Mouse (Mus musculus) hindbrain, embryonic 14.5 days (tissue): ENCODE results near the gene Gpr142. TPM values are rescaled to one million over a fixed set of nuclear protein-coding genes. Genes with fewer than 3 reads are reported as not detected.
A peak's percentile ranks its signal among the peaks of the same experiment; 100 is the strongest.

Experiments used
- ATAC-seq: fragments of 200-750 bp; cut with Nextera tagmentation; 2 replicates; pipeline ENCODE4 v1.8.0; 2017; ENCODE audit warnings: moderate number of reproducible peaks, mild to moderate bottlenecking, moderate TSS enrichment, moderate library complexity; ENCODE audit not compliant: low FRiP score
- DNase-seq: peaks from one replicate; pipeline ENCODE4 v3.0.0-alpha.2; 2015; ENCODE audit warnings: low spot score
- H3K27ac ChIP-seq: fragments of 300-500 bp; sonication (generic); 2 replicates; pipeline ENCODE4 v1.5.1; 2014; ENCODE audit warnings: mild to moderate bottlenecking, moderate library complexity
- H3K27me3 ChIP-seq: fragments of 300-500 bp; sonication (generic); 2 replicates; pipeline ENCODE4 v1.6.1; 2014; ENCODE audit warnings: mild to moderate bottlenecking, low read length, mixed read lengths; ENCODE audit not compliant: control insufficient read depth, insufficient read depth
- H3K36me3 ChIP-seq: fragments of 300-500 bp; sonication (generic); replicated peaks from 2 replicates; pipeline ENCODE4 v1.6.1; 2014; ENCODE audit not compliant: control insufficient read depth, insufficient read depth
- H3K4me1 ChIP-seq: fragments of 300-500 bp; sonication (generic); replicated peaks from 2 replicates; pipeline ENCODE4 v1.6.1; 2014; ENCODE audit warnings: antibody characterized with exemption, low read length, mixed read lengths; ENCODE audit not compliant: control insufficient read depth, insufficient read depth
- H3K4me2 ChIP-seq: fragments of 300-500 bp; sonication (generic); replicated peaks from 2 replicates; pipeline ENCODE4 v1.6.1; 2014; ENCODE audit warnings: mild to moderate bottlenecking, moderate library complexity
- H3K4me3 ChIP-seq: fragments of 300-500 bp; sonication (generic); replicated peaks from 2 replicates; pipeline ENCODE4 v1.5.1; 2014; ENCODE audit warnings: mild to moderate bottlenecking, low read length
- H3K9ac ChIP-seq: fragments of 300-500 bp; sonication (generic); 2 replicates; pipeline ENCODE4 v1.6.1; 2014
- H3K9me3 ChIP-seq: fragments of 300-500 bp; sonication (generic); 2 replicates; pipeline ENCODE4 v1.6.1; 2016; ENCODE audit warnings: low read length; ENCODE audit not compliant: control insufficient read depth
- WGBS: fragments of 180-500 bp; shearing (Covaris S2); extraction: QIAGEN DNeasy Blood & Tissue Kit; methylation state at CpG from one replicate; pipeline ENCODE4 v1.1.7; 2014; 5-methylcytosine and 5-hydroxymethylcytosine counted together
- polyA plus RNA-seq: library from polyadenylated mRNA; unstranded; fragments of >200 nt; fragmentation: Nextera tagmentation; extraction: Ambion mirVana; gene quantifications from 2 replicates; pipeline ENCODE4 v1.2.1, GENCODE M21; 2014

The Gpr142 gene
- polyA plus RNA-seq, 1 experiment from 2014 or later, result not detected

DNA sequence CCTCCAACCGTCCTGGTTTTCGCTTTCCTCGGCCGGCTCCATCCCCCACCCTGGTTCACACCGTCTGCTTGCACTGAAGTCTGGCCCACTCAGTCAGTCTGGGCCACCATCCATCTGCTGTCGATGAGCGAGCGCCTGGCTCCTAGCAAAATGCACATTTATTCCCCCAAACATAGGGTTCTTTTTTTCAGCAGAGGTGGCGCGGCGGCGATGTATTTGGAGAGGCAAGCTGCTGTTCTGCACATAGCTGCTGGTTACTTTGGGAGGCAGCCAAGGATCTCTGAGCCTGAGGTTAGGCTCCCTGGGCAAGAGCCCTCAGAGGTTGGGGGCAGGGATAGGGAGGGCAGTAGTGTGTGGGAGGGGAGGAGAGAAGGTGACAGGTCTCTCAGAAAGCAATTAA, 24.0 kb downstream of the Gpr142 start:
- DNase-seq, result peak; percentile 52
- Histone ChIP-seq H3K36me3 (no peaks in the 10 kb centered on the region), H3K27me3 (no peaks in the 10 kb centered on the region), H3K4me3 (no peak overlapping the region), H3K4me1 (peaks cover 14% of the 10 kb centered on the region), H3K9ac (no peak overlapping the region), H3K9me3 (no peaks in the 10 kb centered on the region), H3K27ac (peak overlapping the region; percentile 29), H3K4me2 (no peak overlapping the region)
- 44% methylated on average over 12 of the region's 12 CpGs for WGBS
- no peak; the same call in 1 of the 2 replicates for ATAC-seq

DNA sequence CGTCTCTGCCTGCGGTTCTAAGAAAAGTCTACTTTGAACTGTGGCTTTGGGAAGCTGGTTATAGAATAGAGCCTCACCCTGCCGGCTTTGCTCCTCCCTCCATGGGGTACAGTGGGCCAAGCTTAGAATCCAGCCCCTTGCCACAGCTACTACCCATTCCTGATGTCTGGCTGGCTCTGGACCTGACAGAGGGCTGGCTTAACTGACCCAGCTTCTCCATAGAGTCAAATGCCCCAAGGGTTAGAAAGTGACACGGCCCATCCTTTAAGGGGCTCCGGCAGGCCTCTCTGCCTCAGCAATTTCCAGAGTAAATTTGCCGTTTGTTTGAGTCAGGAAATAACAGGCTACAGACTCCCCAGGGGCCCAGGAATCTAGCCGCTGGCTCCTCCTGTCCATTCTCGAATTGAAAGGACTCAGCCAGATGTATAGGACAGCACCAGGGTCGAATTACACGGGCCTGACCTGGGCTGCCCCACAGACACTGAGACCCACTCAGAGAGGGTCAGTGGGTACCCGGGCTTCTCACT, 24.5 kb downstream of the Gpr142 start:
- DNase-seq (no peak), ATAC-seq (no peak; the same call in 1 of the 2 replicates)
- Histone ChIP-seq H3K36me3 (no peaks in the 10 kb centered on the region), H3K9ac (no peak overlapping the region), H3K27me3 (no peaks in the 10 kb centered on the region), H3K9me3 (no peaks in the 10 kb centered on the region), H3K27ac (peak overlapping the region; percentile 40; the same call in 1 of the 2 replicates), H3K4me3 (no peak overlapping the region), H3K4me2 (no peak overlapping the region), H3K4me1 (peaks cover 14% of the 10 kb centered on the region)
- WGBS, result 7% methylated on average over 11 of the region's 11 CpGs

DNA sequence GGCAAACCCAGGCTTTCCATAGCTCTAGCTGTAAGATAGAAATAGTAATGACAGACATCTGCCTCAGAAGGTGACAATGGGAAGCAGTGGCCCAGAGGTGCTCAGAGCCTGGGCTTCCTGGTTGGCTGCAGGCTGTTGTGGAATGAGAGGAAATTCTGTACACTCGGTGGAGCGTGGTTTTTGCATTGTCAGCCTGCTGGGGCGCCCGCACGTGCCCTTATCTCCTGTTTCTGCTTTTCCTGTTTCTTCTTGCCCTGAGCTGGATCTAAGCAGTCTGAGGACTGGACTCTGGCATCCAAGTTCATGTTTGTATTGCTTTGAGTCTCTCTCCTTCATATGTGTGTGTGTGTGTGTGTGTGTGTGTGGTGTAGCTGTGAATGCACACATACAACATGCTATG, 28.0 kb downstream of the Gpr142 start:
- H3K4me3 ChIP-seq, result no peak overlapping the region
- ATAC-seq, result no peak
- H3K4me2 ChIP-seq, result no peak overlapping the region
- H3K27me3 ChIP-seq, result no peaks in the 10 kb centered on the region
- no peaks in the 10 kb centered on the region for H3K36me3 ChIP-seq
- no peaks in the 10 kb centered on the region for H3K9me3 ChIP-seq
- no peak for DNase-seq
- 62% methylated on average over 5 of the region's 5 CpGs for WGBS
- no peak overlapping the region for H3K9ac ChIP-seq
- H3K27ac ChIP-seq, result no peak overlapping the region
- H3K4me1 ChIP-seq, result peaks cover 25% of the 10 kb centered on the region

DNA sequence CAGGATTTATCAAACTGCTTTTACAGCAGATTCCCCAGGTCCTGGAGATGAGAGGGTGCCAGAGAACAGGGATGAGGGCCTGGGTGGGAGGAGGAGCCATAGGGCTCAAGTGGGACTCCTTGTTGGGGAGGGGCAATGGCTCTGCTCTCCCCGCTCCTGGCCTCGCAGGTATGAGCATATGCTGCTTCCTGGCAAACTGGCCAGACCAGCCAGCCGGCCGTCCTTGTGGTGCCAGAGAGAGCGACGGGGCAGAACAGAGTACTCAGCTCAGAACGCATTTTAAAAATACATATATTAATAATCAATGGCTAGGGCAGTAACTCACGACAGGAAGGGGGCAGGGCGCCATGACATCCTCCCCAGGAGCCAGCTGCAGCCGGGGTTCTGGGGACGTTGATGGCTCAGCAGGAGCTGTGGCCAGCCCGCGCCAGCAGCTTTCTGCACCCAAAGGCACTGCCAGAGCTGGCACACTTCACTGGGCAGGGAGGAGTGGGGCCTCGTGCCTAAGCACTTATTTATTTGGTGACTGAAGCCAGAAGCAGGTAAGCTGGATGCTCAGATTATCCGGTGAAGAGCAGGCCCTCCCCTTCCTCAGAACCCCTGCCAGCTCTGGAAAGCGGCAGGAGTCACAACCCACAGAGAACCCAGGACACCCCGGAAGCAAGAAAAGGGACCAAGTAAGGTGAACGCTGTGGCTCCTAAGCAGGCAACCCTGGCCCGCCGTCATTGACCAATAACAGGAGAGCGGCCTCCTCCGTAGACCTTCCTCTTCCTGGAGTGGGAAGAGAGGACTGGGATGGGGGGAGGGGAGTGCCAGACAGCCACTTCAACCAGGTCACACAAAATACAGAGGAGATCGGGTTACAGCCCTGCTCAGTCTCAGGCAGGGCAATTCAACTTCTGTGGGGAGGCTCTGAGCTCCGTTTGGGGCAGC, 31.0 kb downstream of the Gpr142 start:
- WGBS, result 6% methylated on average over 24 of the region's 24 CpGs
- Histone ChIP-seq H3K4me1 (peaks cover 11% of the 10 kb centered on the region), H3K9me3 (no peaks in the 10 kb centered on the region), H3K27me3 (no peaks in the 10 kb centered on the region), H3K9ac (peak overlapping the region; percentile 43), H3K27ac (no peak overlapping the region), H3K4me2 (peak overlapping the region; percentile 45), H3K4me3 (peak overlapping the region; percentile 6; the same call in 1 of the 2 replicates), H3K36me3 (no peaks in the 10 kb centered on the region)
- no peak for DNase-seq
- no peak for ATAC-seq

DNA sequence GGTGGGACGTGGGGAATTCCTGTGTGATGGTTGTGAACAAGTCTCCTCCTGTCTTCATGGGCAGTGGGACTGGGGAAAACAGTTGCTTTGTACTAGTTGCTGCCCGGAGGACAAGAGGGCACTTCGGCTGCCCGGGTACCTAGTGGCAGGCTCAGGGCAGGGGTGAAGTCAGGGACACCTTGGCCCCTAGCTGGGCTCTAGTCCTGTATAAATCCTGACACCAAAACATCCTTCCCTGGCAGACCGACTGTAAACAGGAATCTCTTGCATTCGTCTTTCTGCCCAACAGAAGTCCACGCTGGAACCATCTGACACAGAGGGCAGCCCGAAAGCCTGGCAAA, 31.7 kb downstream of the Gpr142 start:
- H3K27ac ChIP-seq, result no peak overlapping the region

DNA sequence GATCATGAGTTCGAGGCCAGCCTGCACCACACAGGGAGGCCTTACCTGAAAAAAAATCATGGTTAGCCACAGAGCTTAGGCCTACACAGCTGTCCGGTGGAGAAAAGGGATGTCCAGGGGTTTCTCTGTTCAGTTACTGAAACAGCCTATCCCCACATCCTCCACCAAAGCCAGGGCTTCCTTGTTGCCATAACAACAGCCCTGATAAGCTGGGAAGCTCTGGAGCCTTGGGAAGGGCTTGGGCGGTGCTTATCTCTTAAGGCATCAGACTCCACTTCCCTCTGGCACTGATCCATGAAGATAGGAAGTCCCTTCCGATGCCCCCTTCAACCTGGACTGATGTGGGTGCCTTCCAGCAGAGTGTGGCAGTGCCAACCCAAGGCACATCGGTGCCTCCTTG, 34.4 kb downstream of the Gpr142 start:
- Histone ChIP-seq H3K4me2 (no peak overlapping the region), H3K4me3 (no peak overlapping the region), H3K9ac (no peak overlapping the region), H3K36me3 (no peaks in the 10 kb centered on the region), H3K9me3 (no peaks in the 10 kb centered on the region), H3K27ac (no peak overlapping the region), H3K4me1 (peaks cover 11% of the 10 kb centered on the region), H3K27me3 (no peaks in the 10 kb centered on the region)
- WGBS, result 61% methylated on average over 5 of the region's 5 CpGs
- DNase-seq (no peak), ATAC-seq (no peak)

More for the DNA sequence above, 31.7 kb downstream of the Gpr142 start:
- WGBS, result 20% methylated on average over 8 of the region's 8 CpGs
- Histone ChIP-seq H3K9ac (no peak overlapping the region), H3K27me3 (no peaks in the 10 kb centered on the region), H3K4me2 (peak overlapping the region; percentile 45), H3K9me3 (no peaks in the 10 kb centered on the region), H3K4me1 (peaks cover 11% of the 10 kb centered on the region), H3K36me3 (no peaks in the 10 kb centered on the region), H3K4me3 (no peak overlapping the region)
- ATAC-seq, result no peak
- DNase-seq, result no peak

DNA sequence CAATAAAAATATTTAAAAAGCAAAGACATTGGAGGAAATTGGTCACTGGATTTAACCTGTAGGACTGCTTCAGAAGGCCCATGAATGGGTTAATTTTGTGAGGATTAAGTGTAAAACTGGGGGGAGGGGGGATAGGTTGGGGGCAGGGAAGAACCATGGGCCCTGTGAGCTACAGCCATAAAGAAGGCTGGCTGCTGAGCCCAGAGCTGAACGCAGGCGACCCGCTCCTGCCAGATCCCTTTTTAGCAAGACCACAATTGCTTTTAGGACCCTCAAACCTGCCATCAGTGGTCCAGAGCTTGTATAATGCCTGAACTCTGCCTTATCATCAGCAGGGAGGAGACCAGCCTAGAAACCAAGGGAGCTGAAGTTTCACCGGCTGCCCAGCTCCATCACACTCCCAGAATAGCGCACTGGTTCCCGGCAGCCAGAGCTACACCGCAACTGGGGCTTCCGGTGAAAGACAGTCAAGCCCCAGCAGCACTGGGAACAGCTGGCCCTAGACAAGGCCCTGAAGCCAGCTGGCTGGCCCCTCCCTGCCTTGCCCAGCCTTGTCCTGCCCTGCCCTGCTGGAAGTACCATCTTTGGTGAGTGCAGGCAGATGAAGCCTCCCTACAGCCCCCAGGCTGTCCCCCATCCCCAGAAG, 45.2 kb downstream of the Gpr142 start:
- 9% methylated on average over 8 of the region's 8 CpGs for WGBS
- ATAC-seq (no peak), DNase-seq (no peak)
- Histone ChIP-seq H3K9me3 (no peaks in the 10 kb centered on the region), H3K4me3 (no peak overlapping the region), H3K27ac (no peak overlapping the region), H3K9ac (no peak overlapping the region), H3K4me2 (no peak overlapping the region), H3K4me1 (0 out of 2 replicates have a peak, but pooled peaks cover 6% of the 10 kb centered on the region), H3K36me3 (no peaks in the 10 kb centered on the region), H3K27me3 (peaks cover 5% of the 10 kb centered on the region)

DNA sequence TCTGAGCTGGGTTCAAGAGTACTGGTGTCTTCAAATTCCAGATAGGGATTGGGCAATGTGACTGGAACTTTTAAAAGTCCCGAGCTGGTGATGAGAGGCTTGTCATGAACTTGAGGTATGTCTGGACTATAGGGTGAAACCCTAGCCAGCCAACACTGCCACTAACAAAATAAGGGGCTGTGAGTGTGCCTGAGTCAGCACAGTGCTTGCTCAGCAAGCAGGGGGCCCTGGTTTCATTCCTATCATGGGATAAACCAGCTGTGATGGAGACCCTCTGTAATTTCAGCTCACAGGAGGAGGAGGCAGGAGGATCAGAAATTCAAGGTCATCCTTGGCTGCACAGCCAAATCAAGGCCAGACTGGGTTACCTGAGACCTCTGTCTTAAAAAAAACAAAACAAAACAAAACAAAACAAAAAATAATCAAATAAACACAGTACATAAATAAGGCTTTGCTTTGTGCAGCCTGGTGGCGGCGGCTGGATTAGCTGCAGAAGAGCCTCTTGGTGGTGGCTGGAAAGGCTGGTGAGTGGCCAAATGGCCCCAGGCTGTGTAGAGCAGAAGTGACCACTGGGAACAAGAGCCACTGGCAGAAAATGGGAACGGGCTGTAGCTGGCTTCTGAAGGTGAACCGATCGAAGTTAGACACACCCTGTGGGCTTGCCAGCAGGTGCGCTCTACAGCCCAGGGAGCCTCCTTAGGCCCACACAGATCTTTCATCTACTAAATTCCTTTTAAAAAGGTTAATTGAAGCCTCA, 45.9 kb downstream of the Gpr142 start:
- WGBS, result 72% methylated on average over 7 of the region's 7 CpGs
- no peak overlapping the region for H3K9ac ChIP-seq
- 0 out of 2 replicates have a peak, but pooled peaks cover 6% of the 10 kb centered on the region for H3K4me1 ChIP-seq
- no peak overlapping the region for H3K4me3 ChIP-seq
- no peak overlapping the region for H3K27ac ChIP-seq
- no peak overlapping the region for H3K4me2 ChIP-seq
- H3K36me3 ChIP-seq, result no peaks in the 10 kb centered on the region
- H3K27me3 ChIP-seq, result peaks cover 12% of the 10 kb centered on the region
- no peak for ATAC-seq
- no peaks in the 10 kb centered on the region for H3K9me3 ChIP-seq
- DNase-seq, result no peak

DNA sequence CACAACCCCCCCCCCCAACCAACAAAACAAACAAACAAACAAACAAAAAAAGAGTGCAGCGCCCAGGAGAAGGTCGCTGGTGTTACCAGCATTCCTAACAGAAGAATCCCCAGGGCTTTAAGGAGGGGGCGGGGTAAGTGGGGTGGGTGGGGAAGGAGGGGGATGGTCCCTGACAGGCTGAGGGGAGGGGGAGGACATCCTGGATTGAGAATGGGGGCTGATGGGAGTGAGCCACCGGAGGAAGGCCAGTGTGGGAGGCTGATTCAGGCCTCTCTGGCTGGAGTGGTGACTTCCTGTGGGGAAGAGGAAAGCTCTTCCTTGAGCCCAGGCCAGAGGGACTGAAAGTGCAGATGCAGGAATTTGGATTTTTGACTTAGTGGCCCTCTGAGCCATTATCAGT, 47.6 kb downstream of the Gpr142 start:
- ATAC-seq (no peak), DNase-seq (no peak)
- Histone ChIP-seq H3K4me2 (no peak overlapping the region), H3K9me3 (no peaks in the 10 kb centered on the region), H3K9ac (no peak overlapping the region), H3K36me3 (no peaks in the 10 kb centered on the region), H3K27ac (no peak overlapping the region), H3K4me1 (peaks cover 19% of the 10 kb centered on the region), H3K4me3 (no peak overlapping the region), H3K27me3 (peaks cover 28% of the 10 kb centered on the region)
- WGBS, result 79% methylated on average over 4 of the region's 4 CpGs
